Mouse (Mus musculus): Measurements from ENCODE around the gene Pknox1. TPM values are rescaled to one million over a fixed set of nuclear protein-coding genes. Genes with fewer than 3 reads are reported as not detected.
A peak's percentile ranks its signal among the peaks of the same experiment; 100 is the strongest.

The Pknox1 gene
- polyA plus RNA-seq, 1 experiment, result 15.3 TPM

DNA sequence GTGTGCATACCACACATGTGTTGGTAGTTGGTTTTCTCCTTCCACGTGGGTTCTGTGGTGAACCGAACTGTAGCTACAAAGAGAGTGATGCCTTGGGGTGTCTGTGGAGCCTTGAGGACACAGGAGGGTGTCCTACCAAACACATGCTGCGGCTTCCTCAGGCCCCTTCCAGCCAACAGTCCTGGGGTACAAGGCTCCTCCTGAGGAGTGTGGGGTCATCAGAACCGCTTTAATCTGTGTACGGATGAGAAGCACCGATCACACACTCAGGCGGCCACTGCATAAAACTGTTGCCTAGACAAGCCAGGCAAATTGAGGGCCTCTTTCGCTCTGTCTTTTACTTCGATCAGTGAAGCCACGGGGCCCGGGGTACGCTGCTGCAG is 911 bp upstream of the Pknox1 start:
- Histone ChIP-seq H3K36me3 (ENCODE audit: control insufficient read depth, insufficient read depth) (no peaks in the 10 kb centered on the region), H3K79me2 (ENCODE audit: control insufficient read depth, insufficient read depth) (peaks cover 32% of the 10 kb centered on the region), H3K4me3 (peak overlapping the region; percentile 48), H3K4me2 (ENCODE audit: low read depth) (peak overlapping the region; percentile 99), H3ac (ENCODE audit: control insufficient read depth, insufficient read length) (no peak overlapping the region), H3K27me3 (ENCODE audit: control insufficient read depth, insufficient read depth, insufficient read length) (no peaks in the 10 kb centered on the region)
- TF ChIP-seq MYOD1 (IDR thresholded peaks at IDR 0.05; ENCODE audit: control insufficient read depth in 1 of 3, insufficient read length in 2 of 3, low read depth in 2 of 3) (no peak), CEBPB (IDR thresholded peaks at IDR 0.05; ENCODE audit: insufficient read depth, poor library complexity, severe bottlenecking) (no peak), POLR2A (IDR thresholded peaks at IDR 0.05; ENCODE audit: insufficient read length, low read depth) (no peak), TCF12 (IDR thresholded peaks at IDR 0.05; ENCODE audit: insufficient read depth, poor library complexity, severe bottlenecking) (no peak), POLR2AphosphoS2 (IDR thresholded peaks at IDR 0.05; ENCODE audit: insufficient read length, low read depth) (no peak), REST (IDR thresholded peaks at IDR 0.05; ENCODE audit: insufficient read depth, insufficient read length) (no peak), E2F4 (IDR thresholded peaks at IDR 0.05; ENCODE audit: insufficient read depth) (no peak), MAX (IDR thresholded peaks at IDR 0.05; ENCODE audit: low read depth) (no peak), SRF (IDR thresholded peaks at IDR 0.05; ENCODE audit: control insufficient read depth, insufficient read length, low read depth) (no peak), TCF3 (IDR thresholded peaks at IDR 0.05; ENCODE audit: insufficient read length, low read depth) (no peak), USF1 (IDR thresholded peaks at IDR 0.05; ENCODE audit: low read depth) (no peak)

DNA sequence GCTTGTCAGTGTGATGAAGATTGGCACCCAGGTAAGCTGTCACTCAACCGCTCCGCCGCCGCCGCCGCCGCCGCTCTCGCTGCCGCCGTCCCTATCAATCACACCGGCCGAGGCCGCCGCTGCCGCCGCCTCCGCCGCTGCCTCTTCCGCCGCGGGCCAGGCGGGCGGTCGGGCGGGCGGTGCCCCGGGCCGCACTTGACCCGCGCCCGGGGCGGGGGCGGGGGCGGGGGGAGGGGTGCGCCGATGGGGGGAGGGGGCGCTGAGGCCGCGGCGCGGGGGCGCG is 265 bp downstream of the Pknox1 start:
- Histone ChIP-seq H3K4me3 (peak overlapping the region; percentile 48), H3K4me2 (ENCODE audit: low read depth) (no peak overlapping the region), H3K36me3 (ENCODE audit: control insufficient read depth, insufficient read depth) (no peaks in the 10 kb centered on the region), H3ac (ENCODE audit: control insufficient read depth, insufficient read length) (peak overlapping the region; percentile 81), H3K79me2 (ENCODE audit: control insufficient read depth, insufficient read depth) (peaks cover 44% of the 10 kb centered on the region), H3K27me3 (ENCODE audit: control insufficient read depth, insufficient read depth, insufficient read length) (no peaks in the 10 kb centered on the region)
- TF ChIP-seq MYOD1 (IDR thresholded peaks at IDR 0.05; ENCODE audit: control insufficient read depth in 1 of 3, insufficient read length in 2 of 3, low read depth in 2 of 3), result peak in 1 of 3 experiments; percentile 35
- TF ChIP-seq MYOG (IDR thresholded peaks at IDR 0.05; ENCODE audit: control insufficient read depth in 1 of 3, insufficient read depth in 1 of 3, insufficient read length in 2 of 3, low read depth in 2 of 3), result no peak
- TF ChIP-seq POLR2AphosphoS2 (IDR thresholded peaks at IDR 0.05; ENCODE audit: insufficient read length, low read depth), result peak; percentile 4
- no peak for TF ChIP-seq SRF (IDR thresholded peaks at IDR 0.05; ENCODE audit: control insufficient read depth, insufficient read length, low read depth)
- no peak for TF ChIP-seq TCF12 (IDR thresholded peaks at IDR 0.05; ENCODE audit: insufficient read depth, poor library complexity, severe bottlenecking)
- TF ChIP-seq USF1 (IDR thresholded peaks at IDR 0.05; ENCODE audit: low read depth), result no peak
- no peak for TF ChIP-seq REST (IDR thresholded peaks at IDR 0.05; ENCODE audit: insufficient read depth, insufficient read length)
- TF ChIP-seq TCF3 (IDR thresholded peaks at IDR 0.05; ENCODE audit: insufficient read length, low read depth), result peak; percentile 89
- no peak for TF ChIP-seq E2F4 (IDR thresholded peaks at IDR 0.05; ENCODE audit: insufficient read depth)
- peak; percentile 62 for TF ChIP-seq POLR2A (IDR thresholded peaks at IDR 0.05; ENCODE audit: insufficient read length, low read depth)
- TF ChIP-seq MAX (IDR thresholded peaks at IDR 0.05; ENCODE audit: low read depth), result no peak
- no peak for TF ChIP-seq CEBPB (IDR thresholded peaks at IDR 0.05; ENCODE audit: insufficient read depth, poor library complexity, severe bottlenecking)

DNA sequence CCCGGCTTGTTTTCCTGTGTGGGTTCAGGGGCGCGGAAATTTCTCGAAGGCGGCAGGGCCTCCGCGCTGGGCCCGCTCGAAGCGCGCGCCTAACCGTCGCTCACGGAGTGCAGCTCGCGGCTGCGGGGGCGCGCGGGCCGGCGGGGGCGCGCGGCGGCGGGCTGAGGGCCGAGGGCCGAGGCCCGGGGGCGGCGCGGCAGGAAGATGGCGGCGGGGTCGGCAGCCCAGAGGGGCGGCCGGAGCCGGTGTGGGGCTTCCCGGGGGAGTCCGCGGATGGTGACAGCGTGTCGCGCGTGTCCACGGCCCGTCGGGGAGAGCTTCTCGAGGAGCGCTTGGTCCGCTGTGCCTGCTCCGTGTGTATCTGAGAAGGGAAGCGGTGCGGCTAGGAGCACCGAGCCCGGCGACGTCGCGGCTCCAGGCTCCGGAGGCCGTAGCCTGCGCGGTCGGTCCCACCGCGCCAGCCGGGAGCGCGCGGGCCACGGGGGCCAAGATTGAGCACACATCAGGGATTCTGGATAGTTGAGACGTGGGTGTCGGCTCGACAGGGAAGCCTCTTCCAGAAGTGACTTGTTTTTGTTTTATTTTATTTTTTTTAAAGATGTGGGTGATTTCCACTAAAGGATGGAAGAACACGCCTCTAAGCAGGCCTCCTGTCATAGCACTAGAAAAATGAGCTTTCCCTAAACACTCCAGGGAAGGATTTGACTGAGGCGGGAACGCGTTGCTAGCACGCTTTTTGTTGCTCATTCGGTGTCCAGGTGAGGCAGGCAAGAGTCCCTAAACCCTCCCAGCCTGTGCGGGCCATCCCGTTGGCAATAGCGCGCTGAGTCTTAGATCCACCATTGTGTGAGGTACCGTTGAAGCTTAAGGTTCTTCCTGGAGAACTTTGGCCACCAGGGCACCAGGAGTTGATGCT is 865 bp downstream of the Pknox1 start:
- Histone ChIP-seq H3ac (ENCODE audit: control insufficient read depth, insufficient read length) (peak overlapping the region; percentile 81), H3K36me3 (ENCODE audit: control insufficient read depth, insufficient read depth) (no peaks in the 10 kb centered on the region), H3K79me2 (ENCODE audit: control insufficient read depth, insufficient read depth) (peaks cover 48% of the 10 kb centered on the region), H3K4me3 (peak overlapping the region; percentile 48), H3K27me3 (ENCODE audit: control insufficient read depth, insufficient read depth, insufficient read length) (no peaks in the 10 kb centered on the region), H3K4me2 (ENCODE audit: low read depth) (peak overlapping the region; percentile 94)
- no peak for TF ChIP-seq MYOG (IDR thresholded peaks at IDR 0.05; ENCODE audit: control insufficient read depth in 1 of 3, insufficient read depth in 1 of 3, insufficient read length in 2 of 3, low read depth in 2 of 3)
- TF ChIP-seq CEBPB (IDR thresholded peaks at IDR 0.05; ENCODE audit: insufficient read depth, poor library complexity, severe bottlenecking), result no peak
- no peak for TF ChIP-seq TCF3 (IDR thresholded peaks at IDR 0.05; ENCODE audit: insufficient read length, low read depth)
- no peak for TF ChIP-seq USF1 (IDR thresholded peaks at IDR 0.05; ENCODE audit: low read depth)
- TF ChIP-seq TCF12 (IDR thresholded peaks at IDR 0.05; ENCODE audit: insufficient read depth, poor library complexity, severe bottlenecking), result no peak
- TF ChIP-seq REST (IDR thresholded peaks at IDR 0.05; ENCODE audit: insufficient read depth, insufficient read length), result no peak
- TF ChIP-seq POLR2A (IDR thresholded peaks at IDR 0.05; ENCODE audit: insufficient read length, low read depth), result no peak
- no peak for TF ChIP-seq E2F4 (IDR thresholded peaks at IDR 0.05; ENCODE audit: insufficient read depth)
- no peak for TF ChIP-seq MAX (IDR thresholded peaks at IDR 0.05; ENCODE audit: low read depth)
- no peak for TF ChIP-seq POLR2AphosphoS2 (IDR thresholded peaks at IDR 0.05; ENCODE audit: insufficient read length, low read depth)
- no peak for TF ChIP-seq MYOD1 (IDR thresholded peaks at IDR 0.05; ENCODE audit: control insufficient read depth in 1 of 3, insufficient read length in 2 of 3, low read depth in 2 of 3)
- no peak for TF ChIP-seq SRF (IDR thresholded peaks at IDR 0.05; ENCODE audit: control insufficient read depth, insufficient read length, low read depth)

DNA sequence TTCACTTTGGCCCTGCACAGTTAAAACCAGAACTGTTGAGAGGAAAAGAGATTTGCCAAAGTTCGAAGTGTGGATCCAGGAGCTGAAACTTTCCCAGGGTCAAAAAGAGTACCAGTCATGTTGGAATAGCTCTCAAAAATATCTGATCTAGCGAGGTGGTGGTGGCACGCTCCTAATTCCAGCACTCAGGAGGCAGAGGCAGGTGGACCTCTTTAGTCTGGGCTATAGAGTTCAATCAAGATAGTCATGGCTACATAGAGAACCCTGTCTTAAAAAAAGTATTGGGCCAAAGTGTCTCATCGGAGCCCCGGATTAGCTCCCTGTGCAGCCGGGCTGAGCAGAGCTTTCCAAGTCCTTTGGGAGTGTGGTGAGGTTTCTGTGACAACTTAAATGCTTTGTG is 1.7 kb downstream of the Pknox1 start:
- Histone ChIP-seq H3ac (ENCODE audit: control insufficient read depth, insufficient read length) (no peak overlapping the region), H3K4me2 (ENCODE audit: low read depth) (peak overlapping the region; percentile 94), H3K79me2 (ENCODE audit: control insufficient read depth, insufficient read depth) (peaks cover 48% of the 10 kb centered on the region), H3K27me3 (ENCODE audit: control insufficient read depth, insufficient read depth, insufficient read length) (no peaks in the 10 kb centered on the region), H3K36me3 (ENCODE audit: control insufficient read depth, insufficient read depth) (no peaks in the 10 kb centered on the region), H3K4me3 (peak overlapping the region; percentile 48)
- TF ChIP-seq REST (IDR thresholded peaks at IDR 0.05; ENCODE audit: insufficient read depth, insufficient read length) (no peak), POLR2AphosphoS2 (IDR thresholded peaks at IDR 0.05; ENCODE audit: insufficient read length, low read depth) (no peak), MYOG (IDR thresholded peaks at IDR 0.05; ENCODE audit: control insufficient read depth in 1 of 3, insufficient read depth in 1 of 3, insufficient read length in 2 of 3, low read depth in 2 of 3) (no peak), POLR2A (IDR thresholded peaks at IDR 0.05; ENCODE audit: insufficient read length, low read depth) (no peak), SRF (IDR thresholded peaks at IDR 0.05; ENCODE audit: control insufficient read depth, insufficient read length, low read depth) (no peak), TCF12 (IDR thresholded peaks at IDR 0.05; ENCODE audit: insufficient read depth, poor library complexity, severe bottlenecking) (no peak), MYOD1 (IDR thresholded peaks at IDR 0.05; ENCODE audit: control insufficient read depth in 1 of 3, insufficient read length in 2 of 3, low read depth in 2 of 3) (no peak), E2F4 (IDR thresholded peaks at IDR 0.05; ENCODE audit: insufficient read depth) (no peak), USF1 (IDR thresholded peaks at IDR 0.05; ENCODE audit: low read depth) (no peak), CEBPB (IDR thresholded peaks at IDR 0.05; ENCODE audit: insufficient read depth, poor library complexity, severe bottlenecking) (no peak), TCF3 (IDR thresholded peaks at IDR 0.05; ENCODE audit: insufficient read length, low read depth) (no peak), MAX (IDR thresholded peaks at IDR 0.05; ENCODE audit: low read depth) (no peak)

Measured in myocyte (in vitro differentiated cells).